Mouse (Mus musculus) erythroblast, embryonic 14.5 days (primary cell): ENCODE measurements around the gene Cib2.

Experiments used
- GATA1 ChIP-seq: IDR thresholded peaks from 2 replicates; pipeline ENCODE4 v1.6.1; 2012; ENCODE audit warnings: low read length, inconsistent platforms, mixed read lengths
- TAL1 ChIP-seq: IDR thresholded peaks from 3 replicates; pipeline ENCODE4 v1.6.1; 2012; ENCODE audit warnings: low read length, inconsistent platforms, mixed read lengths

- no peak for TF ChIP-seq GATA1
- TF ChIP-seq TAL1, result no peak
These were observed 58.4 kb downstream of the Cib2 start, which contains the start of gene Dmxl2 for GRCm38 (mm10) chr9:54501453-54502110.
